8 mouse cellular contexts compared by ENCODE assay signal in genomic region chr17:6827740-6828461, GRCm38 (mm10). TPM values are rescaled to one million over a fixed set of nuclear protein-coding genes. Genes with fewer than 3 reads are reported as not detected.
DNase-seq lines count a peak whose midpoint lies in the region; ATAC-seq and TF ChIP-seq lines count a peak whose summit lies in the region.

No protein-coding gene starts in this region.

- H3K27me3 ChIP-seq in kidney, embryonic 14.5 days (ENCODE audit: control insufficient read depth, insufficient read depth, low read length): no peaks in the 10 kb centered on the region
- H3K27me3 ChIP-seq in limb, embryonic 15.5 days: no peaks in the 10 kb centered on the region

- H3K4me2 ChIP-seq in kidney, embryonic 14.5 days (replicated peaks; ENCODE audit: low read depth, low read length): peak overlapping the region; percentile 62
- peak overlapping the region; percentile 69 for H3K4me2 ChIP-seq in limb, embryonic 15.5 days

- peak; percentile 98 for ATAC-seq in kidney, embryonic 14.5 days (ENCODE audit: low FRiP score, low TSS enrichment)
- ATAC-seq in limb, embryonic 15.5 days (ENCODE audit: insufficient number of reproducible peaks, low FRiP score, low TSS enrichment, low read depth): peak; percentile 97

- TF ChIP-seq CTCF in bone marrow macrophage, adult 2 months (IDR thresholded peaks at IDR 0.05; ENCODE audit: low read depth, low read length): no peak
- no peak for TF ChIP-seq CTCF in embryonic fibroblast, embryonic 13.5 days (IDR thresholded peaks at IDR 0.05; ENCODE audit: borderline replicate concordance, insufficient read depth, low read length)

- 2% methylated on average over 56 of the region's 64 CpGs for WGBS in kidney, embryonic 14.5 days
- WGBS in limb, embryonic 15.5 days: 1% methylated on average over 62 of the region's 64 CpGs

- H3K9me3 ChIP-seq in kidney, embryonic 14.5 days (ENCODE audit: control insufficient read depth, low read length): no peaks in the 10 kb centered on the region
- no peaks in the 10 kb centered on the region for H3K9me3 ChIP-seq in limb, embryonic 15.5 days

- peak; percentile 99 for DNase-seq in A20 (ENCODE audit: low read depth, low spot score)
- peak; percentile 91 for DNase-seq in heart, adult 9 months (ENCODE audit: low spot score in 2 of 2)
- DNase-seq in monocyte, adult 2 months (ENCODE audit: low read depth in 1 of 2, low spot score in 2 of 2): peak; percentile 91
- peak; percentile 98 to 99 for DNase-seq in spleen, postnatal 36 days (ENCODE audit: low spot score in 2 of 2)

- peaks cover 24% of the 10 kb centered on the region for H3K4me1 ChIP-seq in bone marrow macrophage, adult 2 months (ENCODE audit: control insufficient read depth, insufficient read depth, low read length)
- peaks cover 2% of the 10 kb centered on the region; the same call in 1 of the 2 replicates for H3K4me1 ChIP-seq in embryonic fibroblast, embryonic 13.5 days (ENCODE audit: control insufficient read depth, insufficient read depth, low read length)
- peaks cover 8% of the 10 kb centered on the region; the same call in 1 of the 2 replicates for H3K4me1 ChIP-seq in kidney, embryonic 14.5 days (ENCODE audit: control insufficient read depth, insufficient read depth, low read length)
- H3K4me1 ChIP-seq in limb, embryonic 15.5 days: 0 out of 2 replicates have a peak, but pooled peaks cover 7% of the 10 kb centered on the region

- H3K4me3 ChIP-seq in bone marrow macrophage, adult 2 months (ENCODE audit: insufficient read depth, low read length): peak overlapping the region; percentile 65
- H3K4me3 ChIP-seq in embryonic fibroblast, embryonic 13.5 days (ENCODE audit: insufficient read depth, low read length): peak overlapping the region; percentile 23
- H3K4me3 ChIP-seq in kidney, embryonic 14.5 days (ENCODE audit: low read length): peak overlapping the region; percentile 57
- H3K4me3 ChIP-seq in limb, embryonic 15.5 days: peak overlapping the region; percentile 56

- TF ChIP-seq POLR2A in bone marrow macrophage, adult 2 months (IDR thresholded peaks at IDR 0.05; ENCODE audit: borderline replicate concordance, low read depth, low read length): no peak
- TF ChIP-seq POLR2A in embryonic fibroblast, embryonic 13.5 days (IDR thresholded peaks at IDR 0.05; ENCODE audit: low read depth, low read length): peak; percentile 59

- no peaks in the 10 kb centered on the region for H3K36me3 ChIP-seq in kidney, embryonic 14.5 days (ENCODE audit: control insufficient read depth, insufficient read depth, low read length)
- no peaks in the 10 kb centered on the region for H3K36me3 ChIP-seq in limb, embryonic 15.5 days

- peak overlapping the region; percentile 73 for H3K9ac ChIP-seq in kidney, embryonic 14.5 days (ENCODE audit: low read depth, low read length)
- H3K9ac ChIP-seq in limb, embryonic 15.5 days: peak overlapping the region; percentile 51

- peak overlapping the region; percentile 90 for H3K27ac ChIP-seq in bone marrow macrophage, adult 2 months (ENCODE audit: insufficient read depth, low read depth, low read length)
- H3K27ac ChIP-seq in embryonic fibroblast, embryonic 13.5 days (ENCODE audit: insufficient read depth, low read length): peak overlapping the region; percentile 94
- H3K27ac ChIP-seq in kidney, embryonic 14.5 days (ENCODE audit: low read depth, low read length): peak overlapping the region; percentile 98
- peak overlapping the region; percentile 99 for H3K27ac ChIP-seq in limb, embryonic 15.5 days

RNA-seq across cellular contexts. Expression of gene Ezr, which starts 45.3 kb away (rescaled TPM):
- 19.4 and 19.9 TPM in 2 replicates for polyA plus RNA-seq in bone marrow macrophage, adult 2 months (2012; ENCODE audit: insufficient read depth, insufficient read length, missing spikeins)
- 18.3 and 20.9 TPM in 2 replicates for polyA plus RNA-seq in embryonic fibroblast, embryonic 13.5 days (2011; ENCODE audit: insufficient read length, low read depth, missing spikeins)
- polyA plus RNA-seq in kidney, embryonic 14.5 days (2014; fragmentation: Nextera tagmentation; extraction: Ambion mirVana): 96.7 and 158 TPM in 2 replicates
- 114 and 115 TPM in 2 replicates for polyA plus RNA-seq in limb, embryonic 15.5 days (2015; fragmentation: Nextera tagmentation; extraction: Ambion mirVana)

Comparison
In these comparisons a context has a peak if more than half of its experiments do, and no peak if none do; other contexts are left out.
1. Peak in every context shown above with its lines: DNase-seq, ATAC-seq, H3K4me3 ChIP-seq and H3K27ac ChIP-seq.